Mouse (Mus musculus) hindbrain, embryonic 11.5 days (tissue): ENCODE measurements at regions not wholly inside any gene's neighbourhood (a gene's known extent, or its start where the extent isn't known, plus 50 kb on each side); places are given as distances from the start of the nearest gene placed in this dataset.

Experiments
- ATAC-seq: fragments of 200-750 bp; cut with Nextera tagmentation; 2 replicates; pipeline ENCODE4 v1.8.0; 2017; ENCODE audit warnings: mild to moderate bottlenecking, moderate TSS enrichment, moderate library complexity; ENCODE audit not compliant: low FRiP score
- DNase-seq: peaks from one replicate; pipeline ENCODE4 v3.0.0-alpha.2; 2015; ENCODE audit warnings: low spot score
- H3K27ac ChIP-seq: fragments of 300-500 bp; sonication (generic); 2 replicates; pipeline ENCODE4 v1.5.1; 2014; ENCODE audit warnings: mild to moderate bottlenecking, low read depth, low read length
- H3K27me3 ChIP-seq: fragments of 300-500 bp; sonication (generic); 2 replicates; pipeline ENCODE4 v1.6.1; 2014; ENCODE audit warnings: mild to moderate bottlenecking, low read length, moderate library complexity, mixed read lengths; ENCODE audit not compliant: control insufficient read depth, insufficient read depth
- H3K36me3 ChIP-seq: fragments of 300-500 bp; sonication (generic); 2 replicates; pipeline ENCODE4 v1.6.1; 2014; ENCODE audit warnings: mild to moderate bottlenecking, low read length, moderate library complexity, mixed read lengths; ENCODE audit not compliant: control insufficient read depth, insufficient read depth
- H3K4me1 ChIP-seq: fragments of 300-500 bp; sonication (generic); replicated peaks from 2 replicates; pipeline ENCODE4 v1.6.1; 2014; ENCODE audit warnings: low read length, mixed read lengths; ENCODE audit not compliant: control insufficient read depth, insufficient read depth
- H3K4me2 ChIP-seq: fragments of 300-500 bp; sonication (generic); replicated peaks from 2 replicates; pipeline ENCODE4 v1.6.1; 2014; ENCODE audit warnings: mild to moderate bottlenecking, low read depth, low read length
- H3K4me3 ChIP-seq: fragments of 300-500 bp; sonication (generic); 2 replicates; pipeline ENCODE4 v1.5.1; 2014; ENCODE audit warnings: low read depth, low read length
- H3K9ac ChIP-seq: fragments of 300-500 bp; sonication (generic); 2 replicates; pipeline ENCODE4 v1.6.1; 2014; ENCODE audit warnings: low read depth, low read length
- H3K9me3 ChIP-seq: fragments of 300-500 bp; sonication (generic); 2 replicates; pipeline ENCODE4 v1.6.1; 2016; ENCODE audit warnings: low read length; ENCODE audit not compliant: control insufficient read depth
- WGBS: fragments of 180-500 bp; shearing (Covaris S2); extraction: QIAGEN DNeasy Blood & Tissue Kit; methylation state at CpG from one replicate; pipeline ENCODE4 v1.1.7; 2014; 5-methylcytosine and 5-hydroxymethylcytosine counted together

GRCm38 (mm10) chr14:54068684-54069083 lies 185.2 kb downstream of the Dad1 start:
- no peaks in the 10 kb centered on the region for H3K36me3 ChIP-seq
- H3K27me3 ChIP-seq = no peaks in the 10 kb centered on the region
- H3K4me2 ChIP-seq = no peak overlapping the region
- ATAC-seq = no peak
- H3K4me1 ChIP-seq = no peaks in the 10 kb centered on the region
- no peaks in the 10 kb centered on the region for H3K9me3 ChIP-seq
- H3K4me3 ChIP-seq = no peak overlapping the region
- 95% methylated on average over 1 of the region's 1 CpGs for WGBS
- no peak for DNase-seq
- H3K27ac ChIP-seq = no peak overlapping the region
- H3K9ac ChIP-seq = no peak overlapping the region

- 46% methylated on average over 4 of the region's 4 CpGs for WGBS
- H3K36me3 ChIP-seq = no peaks in the 10 kb centered on the region
- no peaks in the 10 kb centered on the region for H3K27me3 ChIP-seq
- no peak overlapping the region for H3K9ac ChIP-seq
- ATAC-seq (no peak), DNase-seq (no peak)
- H3K27ac ChIP-seq = no peak overlapping the region
- H3K4me1 ChIP-seq = no peaks in the 10 kb centered on the region
- no peak overlapping the region for H3K4me3 ChIP-seq
- no peak overlapping the region for H3K4me2 ChIP-seq
- no peaks in the 10 kb centered on the region for H3K9me3 ChIP-seq
Observed at GRCm38 (mm10) chr14:54065466-54065865, 188.4 kb downstream of the Dad1 start.

GRCm38 (mm10) chr14:54064541-54065402 lies 189.1 kb downstream of the Dad1 start:
- Histone ChIP-seq H3K9ac (no peak overlapping the region), H3K27ac (no peak overlapping the region), H3K27me3 (no peaks in the 10 kb centered on the region), H3K4me3 (no peak overlapping the region), H3K9me3 (no peaks in the 10 kb centered on the region), H3K36me3 (no peaks in the 10 kb centered on the region), H3K4me1 (no peaks in the 10 kb centered on the region), H3K4me2 (no peak overlapping the region)
- ATAC-seq (0 out of 2 replicates have a peak, but pooled peaks have one; percentile 34), DNase-seq (peak; percentile 88)
- 30% methylated on average over 11 of the region's 11 CpGs for WGBS

GRCm38 (mm10) chr14:54061570-54061969 lies 192.3 kb downstream of the Dad1 start:
- 32% methylated on average over 3 of the region's 3 CpGs for WGBS
- no peaks in the 10 kb centered on the region for H3K27me3 ChIP-seq
- H3K4me2 ChIP-seq = no peak overlapping the region
- H3K4me3 ChIP-seq = no peak overlapping the region
- H3K4me1 ChIP-seq = no peaks in the 10 kb centered on the region
- H3K9me3 ChIP-seq = no peaks in the 10 kb centered on the region
- H3K36me3 ChIP-seq = no peaks in the 10 kb centered on the region
- no peak overlapping the region for H3K9ac ChIP-seq
- H3K27ac ChIP-seq = no peak overlapping the region
- ATAC-seq (no peak), DNase-seq (no peak)

GRCm38 (mm10) chr14:54059776-54060175 lies 194.1 kb downstream of the Dad1 start:
- WGBS = 27% methylated on average over 4 of the region's 4 CpGs
- Histone ChIP-seq H3K4me3 (no peak overlapping the region), H3K9ac (no peak overlapping the region), H3K4me1 (no peaks in the 10 kb centered on the region), H3K36me3 (no peaks in the 10 kb centered on the region), H3K4me2 (no peak overlapping the region), H3K27ac (no peak overlapping the region), H3K9me3 (no peaks in the 10 kb centered on the region), H3K27me3 (no peaks in the 10 kb centered on the region)
- ATAC-seq = peak; percentile 70
- DNase-seq = peak; percentile 90

GRCm38 (mm10) chr14:54059096-54059495 lies 194.8 kb downstream of the Dad1 start:
- no peaks in the 10 kb centered on the region for H3K36me3 ChIP-seq
- 81% methylated on average over 6 of the region's 6 CpGs for WGBS
- H3K4me2 ChIP-seq = no peak overlapping the region
- H3K4me1 ChIP-seq = no peaks in the 10 kb centered on the region
- H3K9me3 ChIP-seq = no peaks in the 10 kb centered on the region
- no peak for ATAC-seq
- no peak overlapping the region for H3K9ac ChIP-seq
- H3K27ac ChIP-seq = no peak overlapping the region
- H3K27me3 ChIP-seq = no peaks in the 10 kb centered on the region
- H3K4me3 ChIP-seq = no peak overlapping the region
- no peak for DNase-seq

GRCm38 (mm10) chr14:54056691-54057090 lies 197.2 kb downstream of the Dad1 start:
- ATAC-seq = no peak
- WGBS = 73% methylated on average over 7 of the region's 7 CpGs

GRCm38 (mm10) chr14:54055390-54055789 lies 198.5 kb downstream of the Dad1 start:
- no peak overlapping the region for H3K4me3 ChIP-seq
- no peaks in the 10 kb centered on the region for H3K36me3 ChIP-seq
- no peak overlapping the region for H3K9ac ChIP-seq
- DNase-seq (no peak), ATAC-seq (no peak)
- no peaks in the 10 kb centered on the region for H3K4me1 ChIP-seq
- H3K4me2 ChIP-seq = no peak overlapping the region
- no peak overlapping the region for H3K27ac ChIP-seq
- no peaks in the 10 kb centered on the region for H3K27me3 ChIP-seq
- no peaks in the 10 kb centered on the region for H3K9me3 ChIP-seq
- WGBS = 71% methylated on average over 6 of the region's 6 CpGs

More at GRCm38 (mm10) chr14:54056691-54057090, 197.2 kb downstream of the Dad1 start:
- H3K27ac ChIP-seq = no peak overlapping the region
- no peak overlapping the region for H3K4me2 ChIP-seq
- H3K4me3 ChIP-seq = no peak overlapping the region
- no peak for DNase-seq
- H3K4me1 ChIP-seq = no peaks in the 10 kb centered on the region
- H3K36me3 ChIP-seq = no peaks in the 10 kb centered on the region
- H3K27me3 ChIP-seq = no peaks in the 10 kb centered on the region
- no peaks in the 10 kb centered on the region for H3K9me3 ChIP-seq
- no peak overlapping the region for H3K9ac ChIP-seq

- H3K9me3 ChIP-seq = no peaks in the 10 kb centered on the region
- H3K27me3 ChIP-seq = no peaks in the 10 kb centered on the region
- H3K36me3 ChIP-seq = no peaks in the 10 kb centered on the region
- no peak overlapping the region for H3K4me2 ChIP-seq
- no peak overlapping the region for H3K4me3 ChIP-seq
- 98% methylated on average over 2 of the region's 2 CpGs for WGBS
- H3K4me1 ChIP-seq = no peaks in the 10 kb centered on the region
- H3K9ac ChIP-seq = no peak overlapping the region
- no peak for ATAC-seq
- DNase-seq = no peak
- no peak overlapping the region for H3K27ac ChIP-seq
Observed at GRCm38 (mm10) chr14:54042286-54042685, 211.6 kb downstream of the Dad1 start.
